Mouse (Mus musculus): ENCODE results near the gene Uqcr10.

Gene Uqcr10

DNA sequence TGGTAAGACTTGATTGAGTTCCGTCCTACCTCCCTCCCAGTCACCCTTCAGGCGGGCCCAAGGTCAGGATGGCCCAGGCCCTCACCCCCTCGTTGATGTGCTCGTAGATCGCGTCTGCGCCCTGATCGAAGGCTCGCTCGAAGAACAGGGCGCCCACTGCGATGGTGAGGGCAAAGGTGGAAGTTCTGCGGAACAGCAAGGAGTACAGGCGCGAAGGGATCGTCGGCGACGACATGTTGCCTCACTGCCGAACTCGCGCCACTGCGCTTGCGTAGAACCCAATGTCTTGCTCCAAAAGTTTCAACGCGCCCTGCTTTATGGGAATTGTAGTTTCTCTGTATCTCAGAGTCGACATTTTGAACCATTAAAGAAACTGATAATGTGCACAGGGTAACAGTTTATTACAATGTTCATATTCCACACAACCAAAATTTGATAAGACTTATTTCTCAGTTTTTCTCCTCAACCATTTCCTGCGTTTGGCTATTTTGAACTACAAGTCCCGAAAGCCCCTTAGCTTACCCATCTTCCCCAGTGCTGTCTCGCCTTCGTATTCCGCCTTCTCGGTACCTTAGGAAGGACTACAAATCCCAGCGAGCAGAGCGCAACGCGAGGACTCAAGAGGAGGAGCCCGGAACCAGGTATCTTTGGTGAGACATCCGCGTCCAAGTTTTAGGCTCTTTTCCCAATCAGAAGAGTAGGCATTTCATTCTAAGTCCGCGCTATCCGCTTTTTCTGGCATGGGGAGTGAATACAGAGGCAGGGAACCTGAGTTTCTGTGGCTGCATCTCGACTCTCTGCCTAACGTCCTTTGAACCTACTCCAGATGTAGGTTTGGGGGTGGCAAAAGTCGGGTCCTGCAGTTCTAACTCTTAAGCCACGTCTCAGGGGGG lies at the start of gene Uqcr10, which contains the start of gene Zmat5:
Uqcr10 (minus strand) TSS at position 271 of the 893 bp plus-strand sequence.
Zmat5 (plus strand) TSS at position 607 of the 893 bp plus-strand sequence.
- DNase-seq: peak; percentile 96

DNA sequence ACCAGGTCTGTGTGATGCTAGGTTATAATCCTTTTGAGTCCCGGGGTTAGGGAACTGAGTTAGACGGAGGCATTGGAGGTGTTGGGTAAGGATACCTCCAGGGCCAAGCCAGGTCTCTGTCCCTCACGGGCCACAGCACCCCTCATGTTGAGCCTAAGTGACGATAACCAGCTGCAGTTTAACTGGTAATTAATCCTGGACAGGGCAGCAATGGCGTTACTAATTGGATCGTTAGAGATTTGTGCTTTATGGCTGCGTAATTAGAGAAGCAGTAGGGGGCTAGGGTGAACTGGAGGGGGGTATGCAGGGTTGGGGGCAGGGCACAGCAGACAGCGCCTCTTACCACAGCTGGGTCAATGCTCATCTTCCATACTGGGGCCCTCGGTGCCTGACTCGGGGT lies 48.7 kb upstream of the Uqcr10 start:
- DNase-seq: no peak

DNA sequence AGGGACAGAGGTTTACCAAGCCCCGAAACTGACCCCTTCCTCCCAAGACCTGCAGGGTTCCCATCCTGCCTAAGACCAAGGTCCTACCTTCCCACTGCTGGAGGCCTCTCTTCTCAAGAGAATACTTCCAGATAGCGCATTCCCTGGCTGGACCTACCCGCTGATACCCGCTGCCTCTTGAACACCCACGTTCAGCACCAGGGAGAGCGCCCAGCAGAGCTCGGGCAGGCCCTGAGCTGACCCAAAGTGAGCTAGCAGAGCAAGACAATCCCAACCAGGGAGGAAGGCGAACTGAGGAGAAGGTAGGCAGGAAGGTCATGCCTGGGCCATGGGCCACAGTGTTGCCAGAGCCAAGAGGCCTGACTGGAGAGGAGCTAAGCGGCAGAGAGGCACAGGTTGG lies 46.1 kb upstream of the Uqcr10 start:
- DNase-seq: peak; percentile 84

DNA sequence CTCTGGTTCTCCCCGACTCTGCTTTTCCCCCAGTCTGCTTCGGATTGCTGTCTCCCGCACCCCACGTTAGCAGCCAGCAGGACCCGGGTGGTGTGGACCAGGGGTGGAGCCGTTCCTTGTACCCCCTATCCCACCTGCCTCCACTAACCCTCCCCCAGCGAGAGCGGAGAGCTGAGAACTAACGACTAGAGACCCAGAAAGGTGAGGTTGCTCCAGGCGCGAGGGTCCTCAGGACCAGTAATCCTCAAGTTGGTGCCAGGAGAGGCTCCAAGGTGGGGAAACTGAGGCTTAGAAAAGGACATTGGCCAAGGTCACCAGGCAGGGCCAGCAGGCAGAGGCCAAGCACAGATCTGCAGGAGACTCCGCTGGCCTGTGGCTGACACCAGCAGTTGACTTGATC lies 43.1 kb upstream of the Uqcr10 start:
- DNase-seq: no peak

DNA sequence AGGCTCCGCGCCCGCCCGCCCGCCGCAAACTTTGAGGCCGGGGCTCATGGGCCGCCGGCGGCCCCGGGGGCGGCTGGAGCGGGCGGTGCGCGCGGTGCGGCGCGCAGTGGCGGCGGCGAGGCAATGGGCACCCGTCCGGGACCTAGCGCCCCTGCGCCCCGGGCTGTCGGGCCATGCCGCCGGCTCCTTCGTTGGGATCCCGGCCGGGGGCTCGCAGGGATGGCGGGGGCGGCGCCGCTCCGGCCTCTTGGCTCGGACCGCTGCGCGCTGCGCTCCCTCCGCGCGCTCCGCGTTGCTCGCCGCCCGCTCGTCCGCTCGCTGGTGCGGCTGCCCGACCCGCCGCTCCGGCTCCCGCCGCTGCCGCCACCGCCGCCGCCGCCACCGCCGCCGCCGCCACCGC lies 42.6 kb upstream of the Uqcr10 start, which contains the start of gene Cabp7:
Cabp7 (minus strand) TSS at position 46 of the 400 bp plus-strand sequence.
- no peak for DNase-seq

DNA sequence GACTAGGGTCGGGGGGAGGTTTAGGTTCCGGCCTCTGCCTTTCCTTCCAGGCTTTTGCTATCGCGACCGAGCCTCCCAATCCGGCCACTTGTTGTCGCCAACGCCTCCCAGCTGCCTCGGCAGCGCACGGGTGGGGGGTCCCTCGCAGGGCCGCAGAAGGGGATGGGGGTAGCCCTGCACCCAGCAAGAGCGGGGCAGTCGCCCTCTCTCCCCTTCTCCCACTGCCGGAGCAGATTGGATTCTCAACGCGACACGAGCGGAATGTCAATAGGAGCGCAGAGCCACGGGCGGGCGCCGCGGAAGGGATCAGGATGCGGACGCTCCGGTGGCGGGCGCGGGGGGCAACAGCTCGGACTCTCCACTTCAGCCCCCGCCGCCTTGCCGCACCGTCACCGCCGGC lies 41.8 kb upstream of the Uqcr10 start:
- no peak for DNase-seq

DNA sequence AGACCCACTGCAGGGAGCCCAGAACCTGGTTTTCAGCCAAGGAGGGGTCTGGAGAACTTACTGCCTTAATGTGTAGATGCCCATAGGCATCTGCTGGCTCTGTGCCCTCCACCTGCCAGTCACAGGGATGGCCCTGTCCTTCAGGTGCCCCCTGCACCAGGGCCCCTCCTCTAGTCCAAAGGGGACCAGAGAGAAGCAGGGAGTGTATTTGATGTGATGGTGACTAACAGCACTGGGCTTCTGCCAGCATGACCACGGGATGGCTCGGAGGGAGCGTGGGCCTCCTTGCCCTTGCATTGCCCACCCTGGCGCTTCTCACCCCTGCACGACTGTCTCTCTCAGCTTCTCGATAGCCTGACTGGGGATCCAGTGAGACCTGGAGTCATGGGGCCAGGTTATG lies 40.5 kb upstream of the Uqcr10 start:
- no peak for DNase-seq

DNA sequence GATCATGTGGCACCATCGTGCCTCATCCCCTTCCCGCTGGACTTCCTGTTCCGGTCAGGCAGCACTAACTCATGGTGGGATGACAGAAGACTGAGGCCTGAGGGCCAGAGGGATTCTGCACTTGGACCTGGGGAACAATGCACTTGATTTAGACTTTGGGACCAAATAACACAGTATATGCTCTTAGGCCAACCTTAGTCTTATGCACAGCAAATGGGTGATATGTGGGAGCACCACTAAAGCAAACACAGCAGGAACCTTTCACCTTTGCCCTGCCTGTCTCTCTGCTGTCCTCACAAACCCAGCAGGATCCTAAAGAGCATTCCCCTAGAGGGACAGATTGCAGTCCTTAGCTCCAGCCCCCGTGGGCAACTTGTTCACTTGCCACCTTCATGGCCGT lies 36.6 kb upstream of the Uqcr10 start:
- DNase-seq: no peak

DNA sequence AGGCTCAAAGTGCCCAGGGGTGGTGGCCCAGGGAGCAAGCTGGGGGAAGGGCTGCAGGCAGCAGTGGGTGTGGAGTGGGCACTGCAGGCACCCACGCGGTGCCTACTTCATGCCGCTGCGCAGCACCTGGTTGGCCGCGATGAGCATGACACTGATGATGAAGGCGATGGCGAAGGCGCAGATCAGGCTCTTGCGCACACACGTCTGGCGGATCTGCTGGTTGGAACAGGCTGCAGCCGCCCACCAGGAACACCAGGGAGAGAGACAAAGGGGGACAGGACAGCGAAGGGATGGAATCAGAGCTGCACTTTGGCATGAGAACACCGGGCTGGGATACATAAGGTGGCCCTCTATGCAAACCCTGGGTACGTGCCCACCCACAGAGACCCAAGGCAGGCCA lies 34.6 kb upstream of the Uqcr10 start:
- no peak for DNase-seq

DNA sequence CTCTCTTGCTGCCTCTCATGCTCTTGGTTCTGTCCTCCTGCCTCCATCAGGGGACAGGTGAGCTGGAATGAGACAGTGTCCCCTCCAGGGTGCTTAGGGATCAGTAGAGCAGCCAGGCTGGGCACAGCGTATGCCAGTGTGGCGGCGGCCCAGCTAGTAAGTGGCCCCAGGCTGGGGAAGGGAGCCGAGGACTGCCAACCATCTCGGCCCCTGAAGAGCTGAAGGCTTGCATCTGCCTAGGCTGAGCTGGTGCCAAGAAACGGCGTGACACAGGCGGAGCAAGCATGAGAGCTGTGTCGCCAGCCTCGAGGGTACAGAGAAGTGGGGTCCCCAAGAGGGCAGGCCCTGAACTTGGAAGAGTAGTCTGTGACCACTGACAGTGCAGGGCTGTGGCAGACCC lies 33.5 kb upstream of the Uqcr10 start:
- no peak for DNase-seq

DNA sequence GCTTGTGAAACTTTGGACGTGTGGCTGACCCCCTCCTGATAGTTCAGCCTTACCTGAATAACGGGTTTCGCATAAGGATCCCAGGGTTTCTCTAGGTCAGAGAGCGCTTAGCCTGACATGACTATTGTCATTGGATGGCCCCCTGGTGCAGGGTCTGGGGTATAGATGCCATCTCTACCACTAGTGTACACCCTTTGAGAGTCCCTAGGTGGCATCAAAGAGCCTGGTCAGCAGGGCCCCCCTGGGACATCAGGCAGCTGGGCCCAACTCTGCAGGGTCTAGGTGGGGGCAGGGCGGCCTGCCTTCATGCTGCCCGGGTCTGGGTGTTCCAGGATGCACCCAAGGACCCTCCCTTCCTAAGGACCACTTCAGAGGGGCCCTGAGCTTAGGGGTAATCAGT lies 32.2 kb upstream of the Uqcr10 start:
- no peak for DNase-seq

DNA sequence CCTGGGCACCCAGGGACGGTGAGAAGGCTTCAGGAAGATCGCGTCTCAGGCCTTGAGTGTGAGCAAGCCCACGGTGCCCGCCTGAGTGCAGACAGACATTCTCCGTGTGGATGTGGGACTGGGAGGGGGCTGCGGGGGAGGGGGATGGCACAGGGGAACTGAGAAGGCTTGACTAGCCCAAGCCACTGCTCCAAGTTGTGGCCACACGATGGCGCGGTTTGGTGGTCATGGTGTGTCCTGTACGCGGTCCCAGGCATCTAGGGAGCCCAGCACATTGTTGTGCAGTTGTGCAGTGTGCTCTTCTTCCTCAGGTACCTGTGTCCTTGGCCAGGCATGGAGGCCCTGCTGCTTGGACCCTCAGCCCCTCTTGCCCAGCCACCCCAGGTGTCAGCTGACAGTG lies 30.0 kb upstream of the Uqcr10 start:
- DNase-seq: no peak

DNA sequence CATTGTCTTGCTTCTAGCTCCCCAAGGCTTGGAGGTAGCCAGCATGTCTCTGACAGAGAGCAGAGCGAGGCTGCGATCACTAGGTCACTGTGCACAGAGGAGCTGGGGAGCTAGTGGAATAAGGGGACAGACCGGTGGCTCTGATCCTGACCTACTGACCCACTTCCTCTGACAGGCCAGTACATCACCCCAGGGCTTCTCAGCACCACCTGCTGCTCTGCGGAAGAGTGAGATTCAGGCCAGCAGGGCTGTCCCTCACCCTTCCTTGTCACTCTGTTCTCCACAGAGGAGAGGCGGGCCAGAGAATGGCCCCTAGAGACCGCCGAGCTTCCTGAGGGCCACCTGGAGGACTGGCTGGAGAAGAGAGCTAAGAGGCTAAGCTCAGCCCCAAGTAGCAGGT lies 27.6 kb upstream of the Uqcr10 start:
- no peak for DNase-seq

DNA sequence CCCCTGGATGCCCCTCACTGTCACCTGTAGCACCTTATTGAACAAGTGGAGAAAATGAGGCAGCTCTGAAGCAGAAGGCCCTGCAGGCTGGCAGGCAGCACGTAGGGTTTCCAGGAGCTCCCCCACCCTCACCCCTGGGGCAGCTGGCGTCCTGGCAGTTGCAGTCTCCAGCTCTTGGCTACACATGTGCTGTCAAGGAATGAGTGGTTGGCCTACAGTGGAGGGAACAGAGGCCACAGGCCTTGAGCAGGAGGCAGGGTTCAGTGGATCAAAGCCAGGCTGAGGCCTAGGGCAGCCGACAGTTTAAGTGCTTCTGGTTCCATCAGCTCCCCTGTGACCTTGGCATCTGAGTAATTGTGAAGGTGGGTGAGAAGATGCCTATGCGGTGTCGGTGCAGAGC lies 26.8 kb upstream of the Uqcr10 start:
- DNase-seq: no peak

DNA sequence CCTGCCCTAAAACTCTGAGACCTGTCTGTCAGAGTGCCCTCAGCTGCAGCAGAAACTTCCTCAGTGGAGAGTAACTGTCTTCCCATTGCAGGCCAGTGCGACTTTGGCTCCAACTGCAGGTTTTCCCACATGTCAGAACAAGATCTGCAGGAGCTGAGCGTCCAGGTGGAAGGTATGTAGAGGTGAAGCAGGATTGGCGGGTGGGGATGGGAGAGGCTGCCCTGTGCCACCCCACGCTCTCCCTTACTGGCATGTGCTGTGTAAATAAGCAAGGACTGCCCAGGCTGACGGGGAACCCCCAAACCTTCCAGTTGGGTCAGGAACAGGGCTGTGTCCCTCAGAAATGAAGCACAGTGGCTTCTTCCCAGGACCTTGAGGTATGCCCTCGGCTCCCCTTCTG lies 26.0 kb upstream of the Uqcr10 start:
- DNase-seq: no peak

DNA sequence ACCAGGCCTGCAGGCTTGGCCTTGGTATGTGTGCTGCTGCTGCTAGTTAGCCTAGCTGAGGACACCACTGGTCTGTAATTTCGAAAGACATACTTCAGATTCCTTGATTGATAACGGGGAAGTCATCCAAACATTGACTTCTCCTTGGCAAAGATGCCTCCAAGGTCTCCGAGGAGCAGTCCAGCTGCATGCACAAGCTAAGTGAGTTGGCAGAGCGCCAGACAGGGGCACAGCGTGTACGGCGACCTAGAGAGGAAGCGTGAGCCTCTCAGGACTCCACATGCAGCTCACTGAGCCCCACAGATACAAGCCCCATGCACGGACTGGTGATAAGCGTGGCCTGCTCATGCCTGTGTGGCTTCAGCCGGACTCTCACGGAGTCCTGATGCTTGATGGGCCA lies 25.5 kb upstream of the Uqcr10 start:
- peak; percentile 55 for DNase-seq

DNA sequence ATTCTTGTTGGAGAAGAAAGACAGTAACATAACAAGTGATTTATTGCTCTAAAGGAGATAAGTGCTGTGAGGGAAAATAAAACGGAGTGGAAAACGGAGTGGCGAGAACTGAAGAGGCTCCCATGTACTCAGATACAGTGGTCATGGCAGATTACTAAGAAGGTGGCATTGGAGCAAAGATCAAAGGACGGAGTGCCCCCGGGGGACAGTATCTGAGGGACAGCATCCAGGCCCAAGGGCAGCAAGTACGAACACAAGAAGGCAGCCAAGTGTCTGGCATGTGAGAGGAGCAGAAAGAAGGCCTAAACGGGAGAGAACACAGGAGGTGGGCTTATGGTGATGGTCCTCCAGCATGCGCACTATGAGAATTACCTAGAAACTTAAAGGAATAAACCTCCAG lies 17.6 kb upstream of the Uqcr10 start:
- no peak for DNase-seq

DNA sequence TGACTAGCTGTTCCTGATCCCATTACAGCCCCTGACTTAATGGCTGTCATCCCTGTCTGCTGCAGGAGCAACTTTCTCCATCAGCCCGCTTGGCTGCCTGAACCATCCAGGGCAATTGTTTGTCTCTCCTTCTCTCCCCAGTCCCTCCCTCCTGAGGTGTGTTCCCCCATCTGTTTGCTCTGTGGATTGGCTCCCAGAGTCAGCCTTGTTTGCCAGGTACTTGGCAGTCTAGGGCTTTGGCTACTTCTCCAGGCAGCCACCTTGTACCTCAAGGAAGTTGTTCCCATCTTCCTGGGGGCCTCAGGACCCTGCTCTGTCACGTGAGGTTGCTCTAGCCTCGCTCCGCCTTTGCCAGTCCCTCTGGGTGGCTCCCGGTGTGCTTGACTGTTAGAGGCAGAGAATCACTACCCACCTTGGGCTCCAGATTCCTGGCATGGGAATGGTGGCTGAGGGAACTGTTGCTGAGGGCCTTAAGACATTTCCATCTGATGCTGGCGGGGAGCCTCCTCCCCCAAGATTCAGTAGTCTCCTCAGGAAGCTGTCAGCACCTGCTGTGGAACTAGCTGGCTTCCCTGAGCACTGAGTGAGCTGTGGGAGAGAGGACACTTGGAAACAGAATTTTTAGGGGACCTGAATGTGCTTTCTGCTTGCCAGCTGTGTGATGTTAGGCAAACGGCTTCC lies 16.9 kb upstream of the Uqcr10 start:
- DNase-seq: peak; percentile 20

DNA sequence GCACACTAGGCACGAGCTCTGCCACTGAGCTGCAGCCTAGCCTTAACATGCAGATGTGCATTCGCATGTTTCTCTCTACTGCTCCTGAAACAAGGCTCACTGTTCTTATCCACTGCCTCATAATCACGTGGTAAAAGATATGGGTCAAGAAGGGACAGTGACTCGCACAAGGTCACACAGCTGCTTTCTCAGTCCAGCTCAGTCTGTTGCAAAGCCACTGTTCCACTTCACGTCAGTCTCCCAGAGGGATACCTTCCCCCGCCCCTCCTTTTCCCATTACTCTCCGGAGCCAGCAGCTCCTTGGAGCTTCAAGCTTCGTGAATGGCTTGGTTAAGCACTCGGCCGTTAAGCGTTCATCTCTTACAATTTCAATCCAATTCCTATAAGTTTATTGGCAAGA lies 16.3 kb upstream of the Uqcr10 start:
- no peak for DNase-seq

DNA sequence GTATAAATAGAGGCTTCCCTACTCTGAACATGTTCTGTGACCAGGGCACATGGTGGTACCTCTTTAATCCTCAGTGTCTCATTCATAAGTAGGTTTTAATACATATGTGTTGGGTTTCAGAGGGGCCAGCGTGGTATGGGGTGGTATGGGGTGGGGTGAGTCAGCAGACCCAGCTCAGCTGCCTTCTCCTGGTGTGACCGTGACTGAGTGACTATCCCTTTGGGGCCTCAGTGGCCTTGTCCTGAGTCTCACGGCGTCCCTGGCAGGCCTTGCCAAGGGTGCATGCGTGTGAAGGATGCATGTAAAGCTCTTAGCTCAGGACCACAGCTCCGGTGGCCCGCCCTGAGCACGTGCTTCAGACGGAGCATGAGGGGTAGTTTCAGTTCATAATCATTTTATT lies 15.8 kb upstream of the Uqcr10 start:
- DNase-seq: no peak

DNA sequence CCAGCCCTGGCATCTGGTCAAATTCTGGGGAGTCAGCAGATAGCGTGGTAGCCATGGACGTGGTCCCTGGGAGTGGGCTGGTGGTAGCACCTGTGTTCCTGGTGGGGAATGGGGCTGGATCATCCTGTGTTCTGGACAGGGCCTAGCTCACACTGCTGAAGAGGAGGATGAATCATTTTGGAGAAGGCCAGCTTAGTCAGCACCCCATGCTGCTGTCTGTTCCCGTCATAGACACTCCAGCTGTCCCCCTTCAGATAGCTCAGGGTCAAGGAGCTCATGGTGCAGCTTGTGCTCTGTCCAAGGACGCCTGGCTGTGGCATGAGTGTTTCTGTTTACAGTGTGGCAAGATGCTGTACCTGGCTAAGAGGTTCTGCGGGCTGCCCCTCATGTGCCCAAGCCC lies 14.4 kb upstream of the Uqcr10 start:
- DNase-seq: no peak

DNA sequence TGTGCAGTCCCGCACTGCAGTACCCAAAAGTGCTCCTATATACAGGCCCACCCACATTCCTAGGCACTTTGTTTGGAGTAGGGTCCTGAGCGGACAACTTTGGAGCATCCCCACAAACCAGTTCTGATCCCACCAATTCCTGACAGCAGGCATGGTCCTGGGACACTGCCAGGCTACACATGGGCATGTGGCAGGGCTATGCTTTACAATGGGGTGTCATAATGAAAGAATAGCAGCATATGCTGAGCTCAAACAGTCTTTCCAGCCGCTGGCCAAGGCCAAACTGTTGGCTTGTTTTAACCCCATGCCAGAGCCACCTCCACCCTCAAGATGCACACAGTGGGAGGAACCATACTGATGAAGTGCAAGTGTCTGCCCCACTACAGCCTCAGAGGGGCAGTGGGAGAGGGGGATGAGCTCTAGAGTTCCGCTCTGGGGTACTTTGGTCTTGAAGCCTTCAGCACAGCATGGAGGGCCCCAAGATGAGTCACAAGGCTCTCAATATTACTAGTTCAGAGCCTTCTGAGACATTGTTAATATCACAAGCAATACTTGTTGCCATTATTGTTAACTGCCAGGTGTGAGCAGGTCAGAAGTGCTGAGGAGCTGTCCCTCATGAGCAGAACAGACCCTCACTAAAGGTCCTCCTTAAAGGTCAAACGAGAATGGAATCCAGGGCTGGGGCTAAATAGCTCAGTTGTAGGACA lies 12.5 kb upstream of the Uqcr10 start:
- DNase-seq: no peak

DNA sequence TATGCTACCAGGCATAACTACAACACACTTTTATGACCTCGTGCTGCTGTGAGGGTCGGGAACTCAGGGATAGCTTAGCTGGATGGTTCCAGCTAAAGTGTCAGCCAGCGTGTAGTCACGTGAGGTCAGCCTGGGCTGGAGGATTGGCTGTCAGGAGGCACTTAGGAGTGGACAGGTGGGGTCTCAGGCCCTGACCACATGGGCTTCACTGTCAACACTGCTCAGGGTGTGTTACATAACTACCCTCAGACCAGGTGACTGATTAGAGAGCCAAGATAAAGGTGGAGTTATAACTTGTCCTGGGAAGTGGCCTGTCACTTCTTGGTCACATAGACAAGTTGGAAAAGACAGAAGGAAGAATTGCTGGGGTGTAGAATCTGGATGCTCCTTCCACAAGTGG lies 11.5 kb upstream of the Uqcr10 start:
- no peak for DNase-seq

DNA sequence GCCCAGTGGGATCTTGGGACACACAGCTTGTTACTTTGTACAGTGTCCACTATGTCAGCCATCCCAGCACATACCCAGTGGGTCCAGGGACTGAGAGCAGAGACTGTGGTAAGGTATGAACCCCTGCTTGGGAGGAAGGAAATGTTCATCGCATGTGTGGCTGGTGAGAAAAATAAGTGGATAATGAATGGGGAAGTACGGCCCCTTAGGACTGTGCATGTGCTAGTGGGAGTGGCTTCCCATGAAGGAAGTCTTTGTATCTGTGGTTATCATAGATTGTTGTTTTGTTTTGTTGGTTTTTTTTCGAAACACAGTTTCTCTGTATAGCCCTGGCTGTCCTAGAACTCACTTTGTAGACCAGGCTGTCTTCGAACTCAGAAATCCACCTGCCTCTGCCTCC lies 10.6 kb upstream of the Uqcr10 start:
- no peak for DNase-seq
